Mouse (Mus musculus) liver, postnatal 0 days (tissue): Measurements from ENCODE around the gene Fat3. TPM values are rescaled to one million over a fixed set of nuclear protein-coding genes. Genes with fewer than 3 reads are reported as not detected.

Experiments
- ATAC-seq: fragments of 200-750 bp; cut with Nextera tagmentation; 2 replicates; pipeline ENCODE4 v1.8.0; 2017; ENCODE audit warnings: mild to moderate bottlenecking, moderate library complexity
- DNase-seq: peaks from one replicate; pipeline ENCODE4 v3.0.0-alpha.2; 2016
- H3K27ac ChIP-seq: fragments of 300-500 bp; sonication (generic); 2 replicates; pipeline ENCODE4 v1.5.1; 2014; ENCODE audit warnings: antibody characterized with exemption, moderate library complexity, mild to moderate bottlenecking, low read depth
- H3K27me3 ChIP-seq: fragments of 300-500 bp; sonication (generic); 2 replicates; pipeline ENCODE4 v1.6.1; 2014; ENCODE audit warnings: low read length, control low read depth, mixed read lengths; ENCODE audit not compliant: insufficient read depth
- H3K36me3 ChIP-seq: fragments of 300-500 bp; sonication (generic); replicated peaks from 2 replicates; pipeline ENCODE4 v1.6.1; 2014; ENCODE audit warnings: mild to moderate bottlenecking, control low read depth, low read length, moderate library complexity, mixed read lengths; ENCODE audit not compliant: insufficient read depth
- H3K4me1 ChIP-seq: fragments of 300-500 bp; sonication (generic); 2 replicates; pipeline ENCODE4 v1.6.1; 2014; ENCODE audit warnings: antibody characterized with exemption, mild to moderate bottlenecking, control low read depth; ENCODE audit not compliant: insufficient read depth
- H3K4me2 ChIP-seq: fragments of 300-500 bp; sonication (generic); 2 replicates; pipeline ENCODE4 v1.6.1; 2014; ENCODE audit warnings: low read depth, mild to moderate bottlenecking, low read length, moderate library complexity, mixed read lengths
- H3K4me3 ChIP-seq: fragments of 300-500 bp; sonication (generic); 2 replicates; pipeline ENCODE4 v1.5.1; 2014; ENCODE audit warnings: low read depth, low read length
- H3K9ac ChIP-seq: fragments of 300-500 bp; sonication (generic); replicated peaks from 2 replicates; pipeline ENCODE4 v1.6.1; 2014; ENCODE audit warnings: mild to moderate bottlenecking, moderate library complexity
- H3K9me3 ChIP-seq: fragments of 300-500 bp; sonication (generic); 2 replicates; pipeline ENCODE4 v1.6.1; 2016; ENCODE audit warnings: mild to moderate bottlenecking, control low read depth, low read length, mixed read lengths
- CTCF ChIP-seq: sonication (generic); IDR thresholded peaks from 2 replicates; pipeline ENCODE4 v1.5.1; 2016; ENCODE audit warnings: antibody characterized with exemption, low read depth
- EP300 ChIP-seq: IDR thresholded peaks from 2 replicates; pipeline ENCODE4 v1.6.1; 2016; ENCODE audit warnings: antibody characterized with exemption, low read depth, mild to moderate bottlenecking
- WGBS: fragments of 180-500 bp; shearing (Covaris S2); extraction: QIAGEN DNeasy Blood & Tissue Kit; methylation state at CpG from one replicate; pipeline ENCODE4 v1.1.7; 2014; ENCODE audit not compliant: insufficient replicate concordance; 5-methylcytosine and 5-hydroxymethylcytosine counted together
- polyA plus RNA-seq: library from polyadenylated mRNA; unstranded; fragments of >200 nt; fragmentation: Nextera tagmentation; extraction: Ambion mirVana; gene quantifications from 2 replicates; pipeline ENCODE4 v1.2.1, GENCODE M21; 2015

The Fat3 gene
- polyA plus RNA-seq, 1 experiment from 2014 or later: 0.02 TPM

DNA sequence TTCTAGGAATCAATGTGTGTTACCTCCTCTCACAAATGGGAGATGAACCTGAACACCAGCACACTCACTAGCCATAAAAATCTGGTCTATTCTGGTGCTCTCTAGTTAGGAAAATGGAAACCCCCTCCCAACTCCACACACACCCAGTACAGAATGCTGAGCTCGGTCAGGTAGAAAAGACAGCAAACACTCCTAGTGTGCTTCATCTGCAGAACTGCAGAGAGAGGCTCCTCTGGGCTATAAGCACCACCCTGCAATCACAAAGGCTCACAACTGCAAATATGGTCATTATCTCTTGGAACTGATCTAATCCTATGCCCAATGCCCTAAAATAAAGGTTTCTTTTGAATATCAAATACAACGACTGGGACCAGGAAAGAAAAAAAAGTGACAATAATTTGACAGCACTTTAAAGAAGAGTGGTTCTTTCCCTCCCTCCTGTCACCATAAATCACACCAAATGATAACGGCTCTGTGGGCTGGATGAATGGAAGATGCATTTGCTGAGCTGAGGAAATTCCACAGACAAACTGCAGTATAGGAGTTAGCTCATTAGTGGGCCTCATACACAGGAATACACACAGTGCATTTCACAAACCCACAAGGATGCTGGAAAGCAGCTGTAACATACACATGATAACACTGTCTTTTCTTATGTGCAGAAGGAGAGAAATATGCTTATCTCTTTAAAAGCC, 170.6 kb downstream of the Fat3 start:
- Histone ChIP-seq H3K27me3 (no peaks in the 10 kb centered on the region), H3K4me1 (no peaks in the 10 kb centered on the region), H3K4me3 (no peak overlapping the region), H3K27ac (no peak overlapping the region), H3K4me2 (no peak overlapping the region), H3K9me3 (no peaks in the 10 kb centered on the region), H3K9ac (no peak overlapping the region), H3K36me3 (no peaks in the 10 kb centered on the region)
- no peak for DNase-seq
- no peak for ATAC-seq
- 44% methylated on average over 3 of the region's 3 CpGs for WGBS
- TF ChIP-seq EP300: no peak

- Histone ChIP-seq H3K27ac (no peak overlapping the region), H3K36me3 (no peaks in the 10 kb centered on the region), H3K27me3 (no peaks in the 10 kb centered on the region), H3K4me3 (no peak overlapping the region), H3K9ac (no peak overlapping the region), H3K9me3 (no peaks in the 10 kb centered on the region), H3K4me1 (no peaks in the 10 kb centered on the region), H3K4me2 (no peak overlapping the region)
- ATAC-seq (no peak), DNase-seq (no peak)
- 75% methylated on average over 1 of the region's 1 CpGs for WGBS
- TF ChIP-seq EP300 (no peak), CTCF (no peak)
These were observed 182.1 kb downstream of the Fat3 start for GRCm38 (mm10) chr9:16318957-16319356.

GRCm38 (mm10) chr9:16312599-16313197, 188.4 kb downstream of the Fat3 start:
- DNase-seq: no peak
- Histone ChIP-seq H3K27me3 (no peaks in the 10 kb centered on the region), H3K4me2 (no peak overlapping the region), H3K9me3 (no peaks in the 10 kb centered on the region), H3K27ac (0 out of 2 replicates have a peak overlapping the region, but pooled peaks have one; percentile 22), H3K4me3 (no peak overlapping the region), H3K9ac (no peak overlapping the region), H3K36me3 (no peaks in the 10 kb centered on the region), H3K4me1 (no peaks in the 10 kb centered on the region; the same call in 1 of the 2 replicates)
- 0 out of 2 replicates have a peak, but pooled peaks have one; percentile 19 for ATAC-seq
- TF ChIP-seq CTCF (no peak), EP300 (no peak)
- 23% methylated on average over 4 of the region's 4 CpGs for WGBS

GRCm38 (mm10) chr9:16310855-16311848, 189.9 kb downstream of the Fat3 start:
- ATAC-seq (no peak), DNase-seq (no peak)
- Histone ChIP-seq H3K4me3 (no peak overlapping the region), H3K36me3 (no peaks in the 10 kb centered on the region), H3K9ac (no peak overlapping the region), H3K9me3 (no peaks in the 10 kb centered on the region), H3K27ac (no peak overlapping the region), H3K4me2 (no peak overlapping the region), H3K27me3 (no peaks in the 10 kb centered on the region), H3K4me1 (no peaks in the 10 kb centered on the region; the same call in 1 of the 2 replicates)
- no peak for TF ChIP-seq EP300
- no peak for TF ChIP-seq CTCF
- 55% methylated on average over 5 of the region's 5 CpGs for WGBS

- H3K36me3 ChIP-seq: no peaks in the 10 kb centered on the region
- no peak overlapping the region for H3K4me3 ChIP-seq
- no peak for ATAC-seq
- no peak for DNase-seq
- H3K9ac ChIP-seq: no peak overlapping the region
- no peak overlapping the region for H3K4me2 ChIP-seq
- no peak overlapping the region for H3K27ac ChIP-seq
- H3K27me3 ChIP-seq: no peaks in the 10 kb centered on the region
- WGBS: 62% methylated on average over 4 of the region's 4 CpGs
- no peaks in the 10 kb centered on the region for H3K9me3 ChIP-seq
- no peaks in the 10 kb centered on the region; the same call in 1 of the 2 replicates for H3K4me1 ChIP-seq
- TF ChIP-seq CTCF (no peak), EP300 (no peak)
These were observed 190.8 kb downstream of the Fat3 start for GRCm38 (mm10) chr9:16310305-16310704.

GRCm38 (mm10) chr9:16307789-16308188, 193.3 kb downstream of the Fat3 start:
- DNase-seq (no peak), ATAC-seq (no peak)
- Histone ChIP-seq H3K27me3 (no peaks in the 10 kb centered on the region), H3K36me3 (no peaks in the 10 kb centered on the region), H3K9ac (no peak overlapping the region), H3K4me1 (no peaks in the 10 kb centered on the region; the same call in 1 of the 2 replicates), H3K9me3 (no peaks in the 10 kb centered on the region), H3K27ac (no peak overlapping the region), H3K4me2 (no peak overlapping the region), H3K4me3 (no peak overlapping the region)
- WGBS: 69% methylated on average over 1 of the region's 1 CpGs
- no peak for TF ChIP-seq EP300
- TF ChIP-seq CTCF: no peak
